Mouse (Mus musculus) myocyte (in vitro differentiated cells): ENCODE data around the gene Foxi1.

Experiments
- CEBPB ChIP-seq: IDR thresholded peaks from 2 replicates; pipeline ENCODE4 v1.6.1; 2011; ENCODE audit warnings: mild to moderate bottlenecking, moderate library complexity; ENCODE audit not compliant: poor library complexity, insufficient read depth, severe bottlenecking
- E2F4 ChIP-seq: IDR thresholded peaks from one replicate; pipeline ENCODE4 v1.6.1; 2011; ENCODE audit warnings: mild to moderate bottlenecking, control low read depth, moderate library complexity; ENCODE audit not compliant: insufficient read depth
- MAX ChIP-seq: IDR thresholded peaks from one replicate; pipeline ENCODE4 v1.6.1; 2011; ENCODE audit warnings: low read depth, mild to moderate bottlenecking, control low read depth
- MYOD1 ChIP-seq, 3 experiments: IDR thresholded peaks; one replicate each; pipeline ENCODE4 v1.6.1; 2011; ENCODE audit warnings: control low read depth in 2 of 3, low read depth in 2 of 3, mild to moderate bottlenecking in 2 of 3, moderate library complexity in 1 of 3; ENCODE audit not compliant: insufficient read length in 2 of 3, control insufficient read depth in 1 of 3
- MYOG ChIP-seq, 3 experiments: IDR thresholded peaks; one replicate each; pipeline ENCODE4 v1.6.1; 2011; ENCODE audit warnings: control low read depth in 2 of 3, low read depth in 2 of 3, mild to moderate bottlenecking in 2 of 3; ENCODE audit not compliant: insufficient read length in 2 of 3, control insufficient read depth in 1 of 3, insufficient read depth in 1 of 3
- POLR2A ChIP-seq: IDR thresholded peaks from one replicate; pipeline ENCODE4 v1.6.1; 2011; ENCODE audit warnings: low read depth, mild to moderate bottlenecking, control low read depth, moderate library complexity; ENCODE audit not compliant: insufficient read length
- POLR2AphosphoS2 ChIP-seq: IDR thresholded peaks from one replicate; pipeline ENCODE4 v1.6.1; 2011; ENCODE audit warnings: low read depth, control low read depth; ENCODE audit not compliant: insufficient read length
- REST ChIP-seq: IDR thresholded peaks from one replicate; pipeline ENCODE4 v1.6.1; 2011; ENCODE audit warnings: mild to moderate bottlenecking, control low read depth, moderate library complexity; ENCODE audit not compliant: insufficient read depth, insufficient read length
- SRF ChIP-seq: IDR thresholded peaks from one replicate; pipeline ENCODE4 v1.6.1; 2011; ENCODE audit warnings: low read depth; ENCODE audit not compliant: control insufficient read depth, insufficient read length
- TCF12 ChIP-seq: IDR thresholded peaks from one replicate; pipeline ENCODE4 v1.6.1; 2011; ENCODE audit warnings: mild to moderate bottlenecking, control low read depth; ENCODE audit not compliant: poor library complexity, insufficient read depth, severe bottlenecking
- TCF3 ChIP-seq: IDR thresholded peaks from one replicate; pipeline ENCODE4 v1.6.1; 2011; ENCODE audit warnings: low read depth, control low read depth; ENCODE audit not compliant: insufficient read length
- USF1 ChIP-seq: IDR thresholded peaks from one replicate; pipeline ENCODE4 v1.6.1; 2011; ENCODE audit warnings: low read depth, mild to moderate bottlenecking, control low read depth, moderate library complexity

DNA sequence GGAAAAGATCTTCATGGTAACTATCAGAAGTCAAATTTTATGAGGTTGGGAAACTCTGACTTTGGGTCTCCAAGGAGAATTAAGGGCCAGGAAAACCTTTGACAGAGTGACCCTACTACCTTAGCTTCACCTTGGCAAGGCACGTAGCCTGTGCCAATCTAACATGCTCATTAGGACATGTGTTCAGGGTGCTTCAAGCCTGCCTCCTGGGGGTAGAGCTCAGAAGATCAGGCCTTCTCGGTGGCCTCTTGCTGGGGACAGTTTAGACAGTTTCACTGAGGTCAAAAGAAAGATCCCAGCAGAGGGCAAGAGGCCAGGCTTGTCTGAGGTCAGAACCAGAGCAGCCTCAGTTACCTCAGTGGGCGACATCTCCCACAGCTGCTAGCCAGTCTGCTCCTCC is 14.2 kb downstream of the Foxi1 start:
- TF ChIP-seq MYOG (IDR thresholded peaks at IDR 0.05; ENCODE audit: control insufficient read depth in 1 of 3, insufficient read depth in 1 of 3, insufficient read length in 2 of 3, low read depth in 2 of 3) (no peak), E2F4 (no peak), POLR2A (no peak), MYOD1 (IDR thresholded peaks at IDR 0.05; ENCODE audit: control insufficient read depth in 1 of 3, insufficient read length in 2 of 3, low read depth in 2 of 3) (no peak), CEBPB (no peak), MAX (no peak), USF1 (no peak), SRF (no peak), REST (no peak), TCF12 (no peak), POLR2AphosphoS2 (no peak), TCF3 (no peak)
